Mouse (Mus musculus): Measurements from ENCODE around the gene Frmpd2. TPM values are rescaled to one million over a fixed set of nuclear protein-coding genes. Genes with fewer than 3 reads are reported as not detected.

Gene Frmpd2
- polyA plus RNA-seq, 1 experiment from 2014 or later: not detected

GRCm38 (mm10) chr14:33548650-33549049 lies 77.2 kb downstream of the Frmpd2 start:
- no peaks in the 10 kb centered on the region for H3K4me1 ChIP-seq
- ATAC-seq (ENCODE audit: insufficient number of reproducible peaks, low FRiP score, low TSS enrichment, low read depth): no peak
- H3K27ac ChIP-seq: no peak overlapping the region
- H3K36me3 ChIP-seq: no peaks in the 10 kb centered on the region
- H3K9me3 ChIP-seq: no peaks in the 10 kb centered on the region
- H3K9ac ChIP-seq: no peak overlapping the region
- no peak overlapping the region for H3K4me3 ChIP-seq
- 44% methylated on average over 3 of the region's 3 CpGs for WGBS
- H3K4me2 ChIP-seq: no peak overlapping the region
- H3K27me3 ChIP-seq: no peaks in the 10 kb centered on the region

DNA sequence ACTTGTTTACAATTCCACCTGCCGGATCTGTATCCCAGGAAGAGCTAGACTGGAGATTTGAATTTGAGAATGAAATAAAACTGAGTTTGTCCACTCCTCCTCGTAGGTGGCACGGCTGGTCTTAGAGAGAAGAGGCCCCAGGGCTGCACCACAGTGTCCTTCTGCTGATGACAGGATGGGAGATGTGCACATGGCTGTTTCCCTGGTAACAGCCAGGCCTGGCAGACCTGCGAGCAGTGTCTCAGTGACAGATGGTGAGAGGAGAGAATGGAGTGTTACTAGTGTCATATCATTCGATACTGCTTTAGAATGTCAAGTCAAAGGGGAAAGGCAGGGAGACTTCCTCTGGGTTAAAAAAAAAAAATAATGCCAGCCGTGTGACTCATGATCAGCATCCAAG lies 78.4 kb downstream of the Frmpd2 start:
- no peak overlapping the region for H3K9ac ChIP-seq
- H3K27ac ChIP-seq: no peak overlapping the region
- no peaks in the 10 kb centered on the region for H3K27me3 ChIP-seq
- WGBS: 71% methylated on average over 6 of the region's 6 CpGs
- no peak overlapping the region for H3K4me3 ChIP-seq
- no peak overlapping the region for H3K4me2 ChIP-seq
- no peak for ATAC-seq (ENCODE audit: insufficient number of reproducible peaks, low FRiP score, low TSS enrichment, low read depth)
- no peaks in the 10 kb centered on the region for H3K4me1 ChIP-seq
- H3K36me3 ChIP-seq: no peaks in the 10 kb centered on the region
- no peaks in the 10 kb centered on the region for H3K9me3 ChIP-seq

DNA sequence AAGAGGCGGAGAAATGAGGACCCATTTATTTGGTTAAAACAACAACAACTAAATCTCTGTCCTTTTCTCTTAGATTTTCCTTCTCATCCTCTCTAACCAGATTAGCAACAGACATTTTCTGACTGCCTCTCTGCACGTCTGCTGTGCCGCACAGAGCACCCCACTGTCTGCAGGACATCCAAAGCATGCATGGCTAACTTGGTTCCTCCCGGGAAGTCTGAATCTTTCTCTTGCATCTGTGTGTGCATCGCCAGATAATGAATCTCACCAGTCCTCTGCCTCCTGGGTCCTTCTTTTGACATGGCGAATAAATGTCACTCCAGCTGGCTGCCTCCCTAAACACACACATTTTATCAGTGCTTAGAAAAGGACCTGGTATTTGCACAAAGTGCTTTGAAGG lies 99.2 kb downstream of the Frmpd2 start:
- Histone ChIP-seq H3K36me3 (no peaks in the 10 kb centered on the region), H3K9ac (no peak overlapping the region), H3K4me3 (no peak overlapping the region), H3K9me3 (no peaks in the 10 kb centered on the region), H3K27ac (no peak overlapping the region), H3K4me2 (no peak overlapping the region), H3K4me1 (no peaks in the 10 kb centered on the region), H3K27me3 (no peaks in the 10 kb centered on the region)
- WGBS: 46% methylated on average over 6 of the region's 6 CpGs
- no peak for ATAC-seq (ENCODE audit: insufficient number of reproducible peaks, low FRiP score, low TSS enrichment, low read depth)

GRCm38 (mm10) chr14:33573643-33574042 lies 102.1 kb downstream of the Frmpd2 start:
- no peaks in the 10 kb centered on the region for H3K4me1 ChIP-seq
- H3K36me3 ChIP-seq: no peaks in the 10 kb centered on the region
- H3K27me3 ChIP-seq: no peaks in the 10 kb centered on the region
- no peak overlapping the region for H3K9ac ChIP-seq
- no peaks in the 10 kb centered on the region for H3K9me3 ChIP-seq
- H3K27ac ChIP-seq: no peak overlapping the region
- no peak for ATAC-seq (ENCODE audit: insufficient number of reproducible peaks, low FRiP score, low TSS enrichment, low read depth)
- H3K4me3 ChIP-seq: no peak overlapping the region
- H3K4me2 ChIP-seq: no peak overlapping the region
- WGBS: 68% methylated on average over 3 of the region's 3 CpGs

DNA sequence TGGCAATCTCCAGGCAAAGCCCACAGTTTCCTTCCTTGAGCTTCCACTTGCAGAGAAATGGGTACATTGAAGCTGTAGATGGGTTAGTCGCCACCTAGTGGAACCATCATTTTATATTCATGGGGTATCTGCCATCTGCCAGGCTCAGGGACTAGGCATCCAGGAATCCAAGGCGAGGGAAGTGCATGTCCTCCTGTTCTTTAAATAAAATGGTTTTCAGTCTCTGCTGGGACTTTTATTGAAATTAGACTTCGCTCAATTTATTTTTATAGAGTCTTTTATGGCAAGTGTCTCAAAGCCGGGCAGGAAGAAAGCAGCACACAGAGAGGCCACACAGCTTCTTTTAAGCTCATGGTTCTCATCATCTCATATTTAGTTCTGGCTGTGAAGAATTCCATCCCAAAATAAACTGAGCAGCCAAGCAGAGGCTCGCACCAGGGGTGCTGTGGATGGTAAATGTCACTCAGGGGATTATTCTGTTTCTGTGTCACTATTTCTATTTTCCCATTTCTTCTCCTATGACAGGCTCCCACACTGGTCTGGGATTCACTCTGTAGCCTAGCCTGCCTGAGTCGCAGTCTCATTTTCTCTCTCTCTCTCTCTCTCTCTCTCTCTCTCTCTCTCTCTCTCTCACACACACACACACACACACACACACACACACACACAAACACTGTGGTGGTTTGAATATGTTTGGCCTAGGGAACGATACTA lies 108.4 kb downstream of the Frmpd2 start:
- H3K9me3 ChIP-seq: no peaks in the 10 kb centered on the region
- no peaks in the 10 kb centered on the region for H3K4me1 ChIP-seq
- no peak for ATAC-seq (ENCODE audit: insufficient number of reproducible peaks, low FRiP score, low TSS enrichment, low read depth)
- no peak overlapping the region for H3K9ac ChIP-seq
- no peak overlapping the region for H3K4me2 ChIP-seq
- H3K36me3 ChIP-seq: no peaks in the 10 kb centered on the region
- 35% methylated on average over 7 of the region's 7 CpGs for WGBS
- no peak overlapping the region for H3K4me3 ChIP-seq
- no peaks in the 10 kb centered on the region for H3K27me3 ChIP-seq
- no peak overlapping the region for H3K27ac ChIP-seq

GRCm38 (mm10) chr14:33588951-33589350 lies 117.5 kb downstream of the Frmpd2 start, which contains the start of gene Ptpn20:
TSS of gene Ptpn20 (plus strand) at chr14:33589207.
- H3K27me3 ChIP-seq: no peaks in the 10 kb centered on the region
- H3K9ac ChIP-seq: no peak within 1 kb of the TSS
- 69% methylated on average over 14 of the region's 14 CpGs for WGBS
- H3K4me2 ChIP-seq: no peak within 1 kb of the TSS
- no peak for ATAC-seq (ENCODE audit: insufficient number of reproducible peaks, low FRiP score, low TSS enrichment, low read depth)
- H3K9me3 ChIP-seq: no peaks in the 10 kb centered on the region
- H3K27ac ChIP-seq: no peak within 1 kb of the TSS
- H3K4me1 ChIP-seq: no peaks in the 10 kb centered on the region
- no peak within 1 kb of the TSS for H3K4me3 ChIP-seq
- no peaks in the 10 kb centered on the region for H3K36me3 ChIP-seq

DNA sequence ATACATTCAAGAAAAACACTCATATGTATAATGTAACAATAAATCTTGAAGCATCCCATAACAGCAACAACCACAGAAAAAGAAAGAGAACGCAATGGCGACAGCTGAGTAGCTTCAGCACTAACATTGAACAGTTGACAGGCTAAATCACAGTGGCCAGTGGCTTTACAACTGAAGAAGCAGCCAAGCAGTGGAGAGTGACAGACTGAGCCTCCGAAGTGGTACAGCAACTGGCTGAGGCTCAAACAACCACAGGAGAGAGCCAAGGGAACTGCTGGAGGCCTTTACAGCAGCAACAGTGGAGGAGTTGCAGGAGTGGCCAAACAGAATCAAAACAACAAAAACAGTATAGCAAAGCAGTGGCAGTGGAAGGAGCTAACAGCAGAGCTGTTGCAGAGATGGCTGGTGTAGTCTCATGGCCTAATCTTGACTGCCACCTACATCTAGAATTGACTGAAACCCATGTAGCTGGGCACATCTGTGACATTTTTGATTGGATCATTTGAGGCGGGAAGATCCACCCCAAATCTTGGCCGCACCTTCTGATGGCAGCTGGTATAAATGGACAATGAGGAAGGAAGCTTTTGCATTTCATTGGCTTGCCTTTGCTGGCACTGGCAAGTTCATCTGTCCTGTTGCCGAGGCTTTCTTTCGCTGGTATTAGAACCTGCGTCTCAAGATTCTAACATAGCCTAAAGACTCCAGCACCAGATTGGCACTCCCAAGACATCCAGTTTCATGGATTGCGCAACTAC lies 127.1 kb downstream of the Frmpd2 start:
- no peak overlapping the region for H3K9ac ChIP-seq
- ATAC-seq (ENCODE audit: insufficient number of reproducible peaks, low FRiP score, low TSS enrichment, low read depth): no peak
- no peaks in the 10 kb centered on the region for H3K36me3 ChIP-seq
- no peaks in the 10 kb centered on the region for H3K27me3 ChIP-seq
- H3K27ac ChIP-seq: no peak overlapping the region
- 92% methylated on average over 9 of the region's 9 CpGs for WGBS
- no peaks in the 10 kb centered on the region for H3K4me1 ChIP-seq
- H3K4me2 ChIP-seq: no peak overlapping the region
- H3K4me3 ChIP-seq: no peak overlapping the region
- no peaks in the 10 kb centered on the region for H3K9me3 ChIP-seq

GRCm38 (mm10) chr14:33607431-33607830 lies 135.9 kb downstream of the Frmpd2 start:
- H3K9me3 ChIP-seq: peaks cover 3% of the 10 kb centered on the region; the same call in 1 of the 2 replicates
- H3K9ac ChIP-seq: no peak overlapping the region
- no peaks in the 10 kb centered on the region for H3K27me3 ChIP-seq
- H3K4me1 ChIP-seq: no peaks in the 10 kb centered on the region
- H3K27ac ChIP-seq: no peak overlapping the region
- H3K4me2 ChIP-seq: no peak overlapping the region
- 78% methylated on average over 10 of the region's 10 CpGs for WGBS
- H3K36me3 ChIP-seq: no peaks in the 10 kb centered on the region
- no peak for ATAC-seq (ENCODE audit: insufficient number of reproducible peaks, low FRiP score, low TSS enrichment, low read depth)
- H3K4me3 ChIP-seq: no peak overlapping the region

Other genes starting within 250 kb of the Frmpd2 start
- 14.2 and 14.8 TPM in 2 replicates for gene Mapk8, start 24.5 kb upstream of the Frmpd2 start, polyA plus RNA-seq (2015; fragmentation: Nextera tagmentation; extraction: Ambion mirVana)
- 0.09 and 0.21 TPM in 2 replicates for gene Ptpn20, start 117.5 kb downstream of the Frmpd2 start, polyA plus RNA-seq (2015; fragmentation: Nextera tagmentation; extraction: Ambion mirVana)